ENCODE assay signal across 14 mouse cellular contexts in the genomic region with DNA sequence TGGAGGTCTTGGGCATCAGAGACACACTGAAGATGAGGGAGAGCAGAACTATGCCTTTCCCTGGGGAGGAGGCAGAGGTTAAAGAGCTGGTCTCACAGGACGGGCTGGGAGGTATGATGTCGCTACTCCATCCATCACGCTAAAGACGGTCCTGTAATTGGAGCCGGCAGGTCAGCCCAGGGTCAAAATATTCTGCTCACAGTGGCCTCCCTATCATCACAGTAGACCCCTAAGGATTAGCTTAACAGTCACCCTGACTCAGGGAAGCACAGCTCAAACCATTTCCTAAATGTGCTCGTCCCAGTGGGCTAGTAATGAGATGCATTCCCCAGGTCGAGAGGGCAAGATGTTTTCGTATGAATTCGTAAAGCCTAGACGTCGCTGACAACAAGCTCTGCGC. TPM values are rescaled to one million over a fixed set of nuclear protein-coding genes. Genes with fewer than 3 reads are reported as not detected.
A peak's percentile ranks its signal among the peaks of the same experiment; 100 is the strongest.
DNase-seq lines count a peak whose midpoint lies in the region; ATAC-seq and TF ChIP-seq lines count a peak whose summit lies in the region.
"Had no signal": no experiment of that assay in that cellular context is flagged by ENCODE, and none has a peak within 500 bp of the region (broad histone marks: within the 10 kb centered on the region; RNA-seq: fewer than 3 reads in every experiment).

No protein-coding gene starts in this region.

- H3K27ac ChIP-seq in heart, embryonic 14.5 days (replicated peaks in 1 of 2; ENCODE audit: control insufficient read depth in 1 of 2, insufficient read depth in 1 of 2, low read depth in 2 of 2, low read length in 2 of 2) = no peak overlapping the region
- H3K27ac ChIP-seq in lung, postnatal 0 days (ENCODE audit: low read length) = no peak overlapping the region
- H3K27ac ChIP-seq in limb, embryonic 10.5 days = no peak overlapping the region
- no peak overlapping the region for H3K27ac ChIP-seq in liver, embryonic 11.5 days (ENCODE audit: low read depth, low read length)
- no peak overlapping the region for H3K27ac ChIP-seq in thymus, adult 2 months (ENCODE audit: control insufficient read depth, insufficient read depth, low read length)
- H3K27ac ChIP-seq: forebrain, embryonic 15.5 days; hindbrain, embryonic 13.5 days had no signal

- H3K27me3 ChIP-seq in heart, embryonic 14.5 days (ENCODE audit: control insufficient read depth, insufficient read depth, low read length) = no peaks in the 10 kb centered on the region
- H3K27me3 ChIP-seq in lung, postnatal 0 days (replicated peaks; ENCODE audit: insufficient read depth, low read length) = no peaks in the 10 kb centered on the region
- H3K27me3 ChIP-seq in limb, embryonic 10.5 days (ENCODE audit: low read depth, poor library complexity, severe bottlenecking) = no peaks in the 10 kb centered on the region
- H3K27me3 ChIP-seq in liver, embryonic 11.5 days (replicated peaks; ENCODE audit: control insufficient read depth, insufficient read depth, low read length) = no peaks in the 10 kb centered on the region
- no peaks in the 10 kb centered on the region for H3K27me3 ChIP-seq in thymus, adult 2 months (ENCODE audit: control insufficient read depth, insufficient read depth, low read length)
- H3K27me3 ChIP-seq: forebrain, embryonic 15.5 days; hindbrain, embryonic 13.5 days had no signal

- no peak for TF ChIP-seq POLR2A in lung, adult 2 months (IDR thresholded peaks at IDR 0.05; ENCODE audit: borderline replicate concordance, extremely low read depth, low read depth, low read length)
- TF ChIP-seq POLR2A in thymus, adult 2 months (IDR thresholded peaks at IDR 0.05; ENCODE audit: control insufficient read depth, extremely low read depth, insufficient read depth, low read length, poor library complexity) = no peak

- H3K36me3 ChIP-seq in heart, embryonic 14.5 days (ENCODE audit: control insufficient read depth, insufficient read depth, low read length) = no peaks in the 10 kb centered on the region
- no peaks in the 10 kb centered on the region for H3K36me3 ChIP-seq in lung, postnatal 0 days (ENCODE audit: insufficient read depth, low read length)
- no peaks in the 10 kb centered on the region for H3K36me3 ChIP-seq in limb, embryonic 10.5 days
- no peaks in the 10 kb centered on the region for H3K36me3 ChIP-seq in liver, embryonic 11.5 days (ENCODE audit: control insufficient read depth, insufficient read depth, low read length)
- H3K36me3 ChIP-seq in thymus, adult 2 months (ENCODE audit: control insufficient read depth, insufficient read depth, low read length) = no peaks in the 10 kb centered on the region
- H3K36me3 ChIP-seq: forebrain, embryonic 15.5 days; hindbrain, embryonic 13.5 days had no signal

- peaks cover 12 to 13% of the 10 kb centered on the region in 2 experiments for H3K4me1 ChIP-seq in heart, embryonic 14.5 days (ENCODE audit: control insufficient read depth in 2 of 2, insufficient read depth in 2 of 2, low read length in 2 of 2)
- H3K4me1 ChIP-seq in lung, postnatal 0 days (ENCODE audit: insufficient read depth, low read depth, low read length) = peaks cover 2% of the 10 kb centered on the region; the same call in 1 of the 2 replicates
- peaks cover 4% of the 10 kb centered on the region; the same call in 1 of the 2 replicates for H3K4me1 ChIP-seq in lung, adult 2 months (ENCODE audit: control insufficient read depth, insufficient read depth, low read length)
- peaks cover 16% of the 10 kb centered on the region for H3K4me1 ChIP-seq in limb, embryonic 10.5 days
- no peaks in the 10 kb centered on the region for H3K4me1 ChIP-seq in liver, embryonic 11.5 days (replicated peaks; ENCODE audit: control insufficient read depth, insufficient read depth, low read length)
- no peaks in the 10 kb centered on the region for H3K4me1 ChIP-seq in thymus, adult 2 months (replicated peaks; ENCODE audit: control insufficient read depth, insufficient read depth, low read length)

- ATAC-seq in heart, embryonic 14.5 days (ENCODE audit: insufficient number of reproducible peaks, insufficient read depth, low FRiP score, low read depth) = no peak
- ATAC-seq in lung, postnatal 0 days = 0 out of 2 replicates have a peak, but pooled peaks have one; percentile 21
- no peak for ATAC-seq in liver, embryonic 11.5 days (replicated peaks; ENCODE audit: low FRiP score)

- H3K4me3 ChIP-seq in heart, embryonic 14.5 days (ENCODE audit: control insufficient read depth in 1 of 2, insufficient read depth in 1 of 2, low read depth in 1 of 2, low read length in 2 of 2) = no peak overlapping the region
- H3K4me3 ChIP-seq in lung, postnatal 0 days (ENCODE audit: low read depth, low read length) = no peak overlapping the region
- no peak overlapping the region for H3K4me3 ChIP-seq in lung, adult 2 months (replicated peaks; ENCODE audit: extremely low read depth, low read depth, low read length)
- no peak overlapping the region for H3K4me3 ChIP-seq in limb, embryonic 10.5 days
- no peak overlapping the region for H3K4me3 ChIP-seq in liver, embryonic 11.5 days (ENCODE audit: low read depth, low read length)
- no peak overlapping the region for H3K4me3 ChIP-seq in thymus, adult 2 months (ENCODE audit: control insufficient read depth, insufficient read depth, low read length)
- H3K4me3 ChIP-seq: forebrain, embryonic 15.5 days; hindbrain, embryonic 13.5 days had no signal

- H3K9ac ChIP-seq in heart, embryonic 14.5 days (ENCODE audit: low read length) = no peak overlapping the region
- no peak overlapping the region for H3K9ac ChIP-seq in lung, postnatal 0 days (replicated peaks; ENCODE audit: low read depth)
- no peak overlapping the region for H3K9ac ChIP-seq in liver, embryonic 11.5 days (ENCODE audit: low read depth, low read length)
- H3K9ac ChIP-seq: forebrain, embryonic 15.5 days; hindbrain, embryonic 13.5 days had no signal

- WGBS in heart, embryonic 14.5 days = 36% methylated on average over 12 of the region's 12 CpGs
- 23% methylated on average over 12 of the region's 12 CpGs for WGBS in lung, postnatal 0 days
- 33% methylated on average over 12 of the region's 12 CpGs for WGBS in lung, adult 2 months
- 8% methylated on average over 12 of the region's 12 CpGs for whole genome bisulfite sequencing in limb, embryonic 10.5 days
- 40% methylated on average over 12 of the region's 12 CpGs for WGBS in liver, embryonic 11.5 days
- 61% methylated on average over 12 of the region's 12 CpGs for WGBS in thymus, adult 2 months

- no peak for DNase-seq in heart, postnatal 25 days (ENCODE audit: low spot score)
- DNase-seq in lung, postnatal 0 days (ENCODE audit: low spot score) = no peak
- no peak for DNase-seq in lung, adult 2 months
- peak; percentile 61 for DNase-seq in embryo, embryonic 11 days
- peak; percentile 42 for DNase-seq in limb, embryonic 10.5 days (ENCODE audit: low spot score)
- no peak for DNase-seq in liver, embryonic 11.5 days (ENCODE audit: low spot score)
- DNase-seq in thymus, adult 2 months = no peak
- DNase-seq: adrenal gland, postnatal 36 days; cerebellum, adult 11 months; gastrocnemius, postnatal 36 days; kidney, adult 2 months had no signal

- no peaks in the 10 kb centered on the region for H3K9me3 ChIP-seq in heart, embryonic 14.5 days (ENCODE audit: control insufficient read depth, low read length)
- H3K9me3 ChIP-seq in lung, postnatal 0 days (ENCODE audit: low read length) = no peaks in the 10 kb centered on the region
- H3K9me3 ChIP-seq in limb, embryonic 10.5 days (replicated peaks) = no peaks in the 10 kb centered on the region
- no peaks in the 10 kb centered on the region for H3K9me3 ChIP-seq in liver, embryonic 11.5 days (ENCODE audit: control insufficient read depth, low read length)
- H3K9me3 ChIP-seq: forebrain, embryonic 15.5 days; hindbrain, embryonic 13.5 days had no signal

- H3K4me2 ChIP-seq in heart, embryonic 14.5 days (ENCODE audit: low read length) = peak overlapping the region; percentile 46
- no peak overlapping the region for H3K4me2 ChIP-seq in lung, postnatal 0 days (replicated peaks; ENCODE audit: low read depth, low read length)
- no peak overlapping the region for H3K4me2 ChIP-seq in liver, embryonic 11.5 days

- no peak for TF ChIP-seq EP300 in lung, postnatal 0 days (IDR thresholded peaks at IDR 0.05)

- no peak for TF ChIP-seq CTCF in lung, postnatal 0 days (IDR thresholded peaks at IDR 0.05)
- TF ChIP-seq CTCF in lung, adult 2 months (IDR thresholded peaks at IDR 0.05; ENCODE audit: insufficient read depth, low read length) = no peak
- TF ChIP-seq CTCF in thymus, adult 2 months (IDR thresholded peaks at IDR 0.05; ENCODE audit: borderline replicate concordance, control insufficient read depth, extremely low read depth, insufficient read depth, low read length, poor library complexity) = no peak

- intact Hi-C loops in heart, postnatal 25 days (cut with DNase I) = no loop called here

RNA-seq across cellular contexts. Expression of a gene that starts 53.7 kb away (rescaled TPM):
- polyA plus RNA-seq in heart, embryonic 14.5 days (2014; fragmentation: Nextera tagmentation; extraction: Ambion mirVana) = 4.5 and 5.1 TPM in 2 replicates
- total RNA-seq in heart, postnatal 25 days (2021) = 1 to 10 TPM; 6.0 to 6.3 TPM
- polyA plus RNA-seq in lung, postnatal 0 days (2015; fragmentation: Nextera tagmentation; extraction: Ambion mirVana) = 4.1 and 4.7 TPM in 2 replicates
- 9.5 and 10.9 TPM in 2 replicates for polyA plus RNA-seq in lung, adult 2 months (2012; rRNA removed)
- polyA plus RNA-seq in limb, embryonic 10.5 days (2016; fragmentation: Nextera tagmentation; extraction: Ambion mirVana) = 7.4 and 7.7 TPM in 2 replicates
- polyA plus RNA-seq in liver, embryonic 11.5 days (2014; fragmentation: Nextera tagmentation; extraction: Ambion mirVana) = 9.6 and 10.1 TPM in 2 replicates
- 16.5 and 22.7 TPM in 2 replicates for polyA plus RNA-seq in thymus, adult 2 months (2012; rRNA removed)

Comparison
In these comparisons a context has a peak if more than half of its experiments do, and no peak if none do; other contexts are left out.
1. DNase-seq: peak in embryo, embryonic 11 days (single experiment) and limb, embryonic 10.5 days (single experiment); none in heart, postnatal 25 days (single experiment), lung, postnatal 0 days (single experiment), lung, adult 2 months (single experiment), liver, embryonic 11.5 days (single experiment) and thymus, adult 2 months (single experiment).